Mouse (Mus musculus): ENCODE data around the gene Ctbs. TPM values are rescaled to one million over a fixed set of nuclear protein-coding genes. Genes with fewer than 3 reads are reported as not detected.

The Ctbs gene
- polyA plus RNA-seq, 1 experiment from 2014 or later = 5.1 TPM

DNA sequence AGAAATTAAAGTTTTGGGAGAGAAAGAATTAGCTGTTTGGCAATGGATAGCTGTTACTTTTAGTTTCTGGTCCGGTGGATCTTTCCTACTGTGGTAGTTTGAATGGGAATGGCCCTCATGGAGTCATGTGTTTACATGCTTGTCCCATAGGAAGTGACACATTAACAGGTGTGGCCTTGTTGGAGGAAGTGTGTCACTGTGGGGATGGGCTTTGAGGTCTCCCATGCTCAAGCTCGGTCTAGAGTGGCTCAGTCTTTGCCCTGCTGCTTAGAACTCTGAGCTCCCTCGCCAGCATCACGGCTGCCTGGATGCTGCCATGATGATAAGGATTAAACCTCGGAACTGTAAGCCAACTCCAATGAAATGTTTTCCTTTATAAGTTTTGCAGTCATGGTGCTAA, 1.8 kb downstream of the Ctbs start:
- Histone ChIP-seq H3K4me1 (replicated peaks) (peaks cover 10% of the 10 kb centered on the region; the same call in 1 of the 2 replicates), H3K4me2 (no peak overlapping the region), H3K9ac (no peak overlapping the region), H3K27ac (no peak overlapping the region), H3K27me3 (0 out of 2 replicates have a peak, but pooled peaks cover 4% of the 10 kb centered on the region), H3K4me3 (no peak overlapping the region), H3K36me3 (no peaks in the 10 kb centered on the region), H3K9me3 (no peaks in the 10 kb centered on the region)
- ATAC-seq (ENCODE audit: low FRiP score) = no peak
- whole genome bisulfite sequencing = 86% methylated on average over 5 of the region's 5 CpGs

DNA sequence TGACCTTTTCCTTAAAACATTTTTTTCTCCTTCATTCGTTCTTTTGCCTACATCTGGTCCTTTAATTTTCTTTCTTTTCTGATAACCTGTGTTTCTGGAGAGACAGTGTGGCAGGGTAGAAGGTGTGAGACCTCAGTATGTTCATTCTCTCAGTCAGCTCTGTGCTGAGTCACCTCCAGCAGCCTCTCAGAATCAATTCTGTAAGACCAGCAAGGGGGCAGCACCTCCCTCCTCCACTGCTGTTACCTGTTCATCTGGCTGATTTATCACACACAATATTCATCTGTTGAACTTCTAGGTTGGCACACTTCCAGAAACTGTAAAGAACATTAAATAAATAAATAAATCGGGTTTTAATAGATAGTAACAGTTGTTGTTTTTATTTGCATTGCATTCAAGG, 13.3 kb downstream of the Ctbs start:
- no peak overlapping the region for H3K4me2 ChIP-seq
- H3K27me3 ChIP-seq = no peaks in the 10 kb centered on the region
- 76% methylated on average over 2 of the region's 2 CpGs for WGBS
- H3K4me3 ChIP-seq = no peak overlapping the region
- H3K36me3 ChIP-seq = no peaks in the 10 kb centered on the region
- H3K9ac ChIP-seq = no peak overlapping the region
- H3K27ac ChIP-seq = no peak overlapping the region
- H3K4me1 ChIP-seq (replicated peaks) = no peaks in the 10 kb centered on the region
- no peak for ATAC-seq (ENCODE audit: low FRiP score)
- H3K9me3 ChIP-seq = no peaks in the 10 kb centered on the region

DNA sequence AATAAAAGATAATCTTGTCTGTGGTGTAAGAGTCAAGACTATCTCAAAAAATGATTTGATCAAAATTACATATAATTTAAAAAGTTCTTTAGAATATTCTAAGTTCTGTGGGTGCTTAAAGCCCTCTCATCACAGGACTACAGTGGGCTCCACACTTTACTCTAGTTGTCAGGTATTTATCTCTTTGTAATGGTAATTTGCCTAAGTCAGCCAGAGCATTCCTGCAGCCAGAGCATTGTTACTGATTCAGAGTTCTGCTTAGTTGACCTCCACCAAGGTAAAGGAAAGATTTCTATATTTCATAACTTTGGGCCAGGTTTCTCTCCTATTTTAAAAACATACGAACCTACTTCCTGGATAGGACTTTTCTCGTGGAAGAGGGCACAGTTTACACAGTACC, 19.6 kb downstream of the Ctbs start:
- Histone ChIP-seq H3K36me3 (no peaks in the 10 kb centered on the region), H3K4me1 (replicated peaks) (no peaks in the 10 kb centered on the region), H3K27ac (no peak overlapping the region), H3K4me2 (no peak overlapping the region), H3K9ac (no peak overlapping the region), H3K9me3 (no peaks in the 10 kb centered on the region), H3K27me3 (no peaks in the 10 kb centered on the region), H3K4me3 (no peak overlapping the region)
- WGBS = 87% methylated on average over 2 of the region's 2 CpGs
- ATAC-seq (ENCODE audit: low FRiP score) = no peak

DNA sequence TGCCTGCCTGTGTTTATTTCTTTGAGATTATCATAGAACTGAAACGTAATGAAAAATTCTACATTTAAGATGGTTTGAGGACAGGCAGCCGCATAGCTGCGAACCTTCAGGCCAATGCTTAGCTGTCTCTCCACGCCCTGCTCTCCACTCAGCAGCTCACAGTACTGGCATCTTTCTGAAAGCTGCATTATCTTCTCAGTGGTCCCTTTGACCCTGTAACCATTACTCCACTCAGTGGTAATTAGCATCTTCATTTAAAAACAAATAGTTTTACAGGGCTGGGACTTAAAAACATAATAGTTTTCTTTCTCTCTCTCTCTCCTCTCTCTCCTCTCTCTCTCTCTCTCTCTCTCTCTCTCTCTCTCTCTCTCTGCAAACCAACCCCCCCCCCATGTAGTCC, 23.1 kb downstream of the Ctbs start:
- WGBS = 65% methylated on average over 4 of the region's 4 CpGs
- Histone ChIP-seq H3K27ac (no peak overlapping the region), H3K36me3 (no peaks in the 10 kb centered on the region), H3K4me3 (no peak overlapping the region), H3K4me1 (replicated peaks) (no peaks in the 10 kb centered on the region), H3K4me2 (no peak overlapping the region), H3K9ac (no peak overlapping the region), H3K9me3 (no peaks in the 10 kb centered on the region), H3K27me3 (no peaks in the 10 kb centered on the region)
- ATAC-seq (ENCODE audit: low FRiP score) = no peak

DNA sequence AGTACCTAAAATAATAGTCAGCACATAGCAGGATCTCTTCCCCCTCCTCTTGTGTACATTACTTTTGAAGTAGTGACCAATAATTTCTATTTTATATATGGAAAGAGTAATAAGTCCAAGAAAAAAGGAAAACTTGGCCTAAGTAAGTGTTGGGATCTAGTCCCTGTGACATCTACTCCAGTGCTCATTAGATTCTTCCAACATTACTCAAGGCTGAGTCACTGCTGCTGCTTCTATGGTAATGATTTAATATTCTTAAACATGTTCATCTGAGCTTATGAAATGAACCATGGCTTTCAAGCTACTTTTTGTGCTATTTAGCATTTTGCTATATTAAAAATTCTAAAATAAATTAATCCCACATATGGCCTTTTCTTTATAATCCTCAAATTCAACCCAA, 24.1 kb downstream of the Ctbs start:
- Histone ChIP-seq H3K4me2 (no peak overlapping the region), H3K4me3 (no peak overlapping the region), H3K9ac (no peak overlapping the region), H3K27ac (no peak overlapping the region), H3K9me3 (no peaks in the 10 kb centered on the region), H3K27me3 (no peaks in the 10 kb centered on the region), H3K36me3 (no peaks in the 10 kb centered on the region), H3K4me1 (replicated peaks) (no peaks in the 10 kb centered on the region)
- ATAC-seq (ENCODE audit: low FRiP score) = no peak

DNA sequence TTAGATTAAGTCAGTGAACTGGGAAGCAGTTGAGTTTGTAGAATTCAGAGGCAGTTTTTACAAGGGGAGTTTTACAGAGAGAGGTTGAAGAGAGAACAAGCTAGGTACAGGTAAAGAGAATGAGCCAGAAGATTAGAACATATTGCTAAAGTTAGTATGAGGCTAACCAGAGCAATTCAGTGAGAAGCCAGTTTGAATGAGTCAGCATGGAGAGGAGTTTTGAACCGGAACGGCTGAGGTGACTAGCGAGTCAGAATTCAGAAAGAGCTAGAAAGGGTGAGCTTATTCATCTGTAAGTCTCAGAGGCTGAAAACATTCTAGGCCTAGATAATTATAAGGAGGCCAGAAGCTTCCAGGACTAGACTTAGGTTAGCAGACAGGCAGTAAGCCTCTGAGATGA, 24.8 kb downstream of the Ctbs start:
- H3K9ac ChIP-seq = no peak overlapping the region
- ATAC-seq (ENCODE audit: low FRiP score) = no peak
- H3K9me3 ChIP-seq = no peaks in the 10 kb centered on the region
- H3K4me2 ChIP-seq = no peak overlapping the region
- no peak overlapping the region for H3K27ac ChIP-seq
- H3K27me3 ChIP-seq = no peaks in the 10 kb centered on the region
- no peak overlapping the region for H3K4me3 ChIP-seq
- H3K4me1 ChIP-seq (replicated peaks) = no peaks in the 10 kb centered on the region
- WGBS = 91% methylated on average over 3 of the region's 3 CpGs
- H3K36me3 ChIP-seq = no peaks in the 10 kb centered on the region

DNA sequence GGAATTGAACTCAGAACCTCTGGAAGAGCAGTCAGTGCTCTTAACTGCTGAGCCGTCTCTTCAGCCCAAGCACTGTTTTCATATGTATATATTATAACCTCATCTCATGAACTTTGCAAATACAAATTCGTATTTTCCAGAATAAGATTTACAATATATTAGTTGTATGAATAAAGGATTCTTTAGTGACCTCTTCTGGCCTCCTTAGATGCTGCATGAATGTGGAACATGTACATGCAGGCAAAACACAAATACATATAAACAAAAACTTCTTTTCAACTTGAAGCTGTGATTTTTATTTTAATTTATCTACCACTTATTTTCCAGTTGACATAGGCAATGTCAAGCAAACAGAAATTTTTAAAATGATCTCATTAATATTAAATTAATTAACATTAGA, 32.4 kb downstream of the Ctbs start:
- H3K27me3 ChIP-seq = no peaks in the 10 kb centered on the region
- no peak for ATAC-seq (ENCODE audit: low FRiP score)
- H3K4me2 ChIP-seq = no peak overlapping the region
- H3K4me3 ChIP-seq = no peak overlapping the region
- H3K36me3 ChIP-seq = no peaks in the 10 kb centered on the region
- H3K4me1 ChIP-seq (replicated peaks) = no peaks in the 10 kb centered on the region
- H3K9me3 ChIP-seq = no peaks in the 10 kb centered on the region
- H3K9ac ChIP-seq = no peak overlapping the region
- WGBS = 79% methylated on average over 2 of the region's 2 CpGs
- no peak overlapping the region for H3K27ac ChIP-seq

DNA sequence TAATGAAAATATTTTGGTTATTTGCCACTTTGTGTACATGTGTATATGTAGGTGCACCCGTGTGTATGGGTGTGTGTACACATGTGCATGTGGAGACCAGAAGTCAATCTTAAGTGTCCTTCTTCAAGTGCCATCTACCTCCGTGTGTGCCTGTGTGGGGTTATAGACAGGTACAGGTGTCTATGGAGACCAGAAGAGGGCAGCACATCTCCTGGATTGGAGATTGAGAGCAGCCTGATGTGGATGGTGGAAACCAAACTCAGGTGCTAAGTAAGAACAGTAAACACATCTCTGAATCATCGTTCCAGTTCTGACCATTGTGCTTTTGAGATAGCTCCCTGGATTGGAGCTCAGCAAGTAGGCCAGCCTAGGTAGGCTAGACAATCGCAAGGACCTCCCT, 36.9 kb downstream of the Ctbs start:
- no peaks in the 10 kb centered on the region for H3K9me3 ChIP-seq
- no peaks in the 10 kb centered on the region for H3K36me3 ChIP-seq
- no peak overlapping the region for H3K9ac ChIP-seq
- H3K27ac ChIP-seq = no peak overlapping the region
- no peak for ATAC-seq (ENCODE audit: low FRiP score)
- 89% methylated on average over 4 of the region's 4 CpGs for WGBS
- no peaks in the 10 kb centered on the region for H3K27me3 ChIP-seq
- H3K4me3 ChIP-seq = no peak overlapping the region
- H3K4me1 ChIP-seq (replicated peaks) = no peaks in the 10 kb centered on the region
- H3K4me2 ChIP-seq = no peak overlapping the region

DNA sequence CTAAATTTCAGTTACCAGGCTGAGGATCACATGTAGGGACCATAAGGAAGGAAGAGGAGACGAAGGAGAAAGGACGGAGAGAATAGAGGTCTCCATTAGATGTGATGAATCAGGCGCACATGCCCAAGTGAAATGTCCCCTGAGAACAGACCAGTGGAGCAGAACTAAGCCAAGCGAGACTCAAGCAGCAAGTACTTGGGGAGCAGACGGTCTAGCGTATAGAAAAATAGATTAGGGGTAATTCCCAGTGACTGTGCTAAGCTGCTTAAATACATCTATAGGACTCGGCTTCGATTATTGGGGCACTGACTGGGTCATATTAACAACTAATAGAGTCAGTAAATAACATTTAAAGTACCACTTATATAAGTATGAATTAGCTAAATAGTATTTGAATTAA, 45.3 kb downstream of the Ctbs start:
- 0 out of 2 replicates have a peak, but pooled peaks cover 6% of the 10 kb centered on the region for H3K4me1 ChIP-seq (replicated peaks)
- H3K36me3 ChIP-seq = no peaks in the 10 kb centered on the region
- no peak overlapping the region for H3K4me3 ChIP-seq
- H3K27ac ChIP-seq = no peak overlapping the region
- H3K9ac ChIP-seq = no peak overlapping the region
- 58% methylated on average over 8 of the region's 8 CpGs for WGBS
- H3K27me3 ChIP-seq = no peaks in the 10 kb centered on the region
- no peak for ATAC-seq (ENCODE audit: low FRiP score)
- H3K4me2 ChIP-seq = no peak overlapping the region
- no peaks in the 10 kb centered on the region for H3K9me3 ChIP-seq

DNA sequence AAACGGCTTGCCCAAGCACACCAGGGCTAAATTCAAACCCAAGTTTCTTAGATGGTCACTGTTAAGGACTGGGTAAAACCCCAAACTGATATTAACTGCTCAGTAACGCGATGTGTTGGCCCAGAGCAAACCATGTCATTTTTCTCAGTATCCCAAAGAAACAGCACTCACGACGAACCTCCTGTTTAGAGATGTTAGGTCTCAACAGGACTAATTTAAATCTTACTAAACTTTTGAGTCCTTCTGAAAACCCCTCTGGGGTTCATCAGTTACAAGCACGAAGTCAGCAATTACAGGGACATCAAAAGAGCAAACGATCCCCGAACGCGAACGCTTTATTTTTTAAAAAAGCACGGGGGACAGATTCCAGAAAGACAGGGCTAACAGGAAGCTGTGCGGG, 49.4 kb downstream of the Ctbs start:
- no peaks in the 10 kb centered on the region for H3K9me3 ChIP-seq
- peaks cover 29% of the 10 kb centered on the region for H3K4me1 ChIP-seq (replicated peaks)
- H3K36me3 ChIP-seq = peaks cover 6% of the 10 kb centered on the region
- H3K4me2 ChIP-seq = peak overlapping the region; percentile 70
- H3K4me3 ChIP-seq = peak overlapping the region; percentile 79
- H3K9ac ChIP-seq = peak overlapping the region; percentile 82
- H3K27ac ChIP-seq = peak overlapping the region; percentile 70
- H3K27me3 ChIP-seq = no peaks in the 10 kb centered on the region
- ATAC-seq (ENCODE audit: low FRiP score) = no peak
- 5% methylated on average over 13 of the region's 13 CpGs for WGBS

DNA sequence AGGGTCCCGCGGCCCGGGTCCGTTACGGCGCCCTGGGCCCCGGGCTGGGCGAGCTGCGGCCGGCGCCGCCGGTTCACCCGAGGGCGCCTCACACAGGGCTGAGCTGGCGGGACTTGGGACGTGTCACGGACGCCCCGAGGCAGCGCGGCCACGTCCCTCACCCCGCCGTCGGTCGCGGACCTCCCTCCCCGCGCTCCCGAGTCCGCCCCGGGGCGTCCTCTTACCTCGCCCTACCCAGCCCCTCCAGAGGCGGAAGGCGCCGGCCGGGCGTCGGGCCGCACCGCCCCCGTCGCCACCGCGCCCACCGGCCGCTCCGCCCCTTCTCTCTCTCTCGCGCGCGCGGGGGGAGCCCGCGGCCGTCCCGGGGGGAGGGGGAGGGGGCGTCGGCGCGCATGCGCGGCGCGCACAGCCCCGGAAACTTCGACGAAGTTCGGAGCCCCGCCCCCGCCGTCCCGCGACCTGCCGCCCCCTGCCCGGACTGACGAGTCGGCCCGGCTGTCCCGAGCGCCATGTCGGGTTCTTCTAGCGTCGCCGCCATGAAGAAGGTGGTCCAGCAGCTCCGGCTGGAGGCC, 49.9 kb downstream of the Ctbs start, which contains the start of the genes Spata1 and Gng5:
Spata1 (minus strand) TSS at position 323 of the 572 bp plus-strand sequence.
Gng5 (plus strand) TSS at position 377 of the 572 bp plus-strand sequence.
- ATAC-seq (ENCODE audit: low FRiP score) = peak; percentile 90
- Histone ChIP-seq H3K9me3 (no peaks in the 10 kb centered on the region), H3K27me3 (no peaks in the 10 kb centered on the region), H3K4me2 (peak within 1 kb of the TSS; percentile 70), H3K4me1 (replicated peaks) (peaks cover 29% of the 10 kb centered on the region), H3K9ac (peak within 1 kb of the TSS; percentile 82), H3K27ac (peak within 1 kb of the TSS; percentile 86), H3K36me3 (peaks cover 8% of the 10 kb centered on the region), H3K4me3 (peak within 1 kb of the TSS; percentile 79)
- WGBS = under 1% methylated on average over 58 of the region's 88 CpGs

DNA sequence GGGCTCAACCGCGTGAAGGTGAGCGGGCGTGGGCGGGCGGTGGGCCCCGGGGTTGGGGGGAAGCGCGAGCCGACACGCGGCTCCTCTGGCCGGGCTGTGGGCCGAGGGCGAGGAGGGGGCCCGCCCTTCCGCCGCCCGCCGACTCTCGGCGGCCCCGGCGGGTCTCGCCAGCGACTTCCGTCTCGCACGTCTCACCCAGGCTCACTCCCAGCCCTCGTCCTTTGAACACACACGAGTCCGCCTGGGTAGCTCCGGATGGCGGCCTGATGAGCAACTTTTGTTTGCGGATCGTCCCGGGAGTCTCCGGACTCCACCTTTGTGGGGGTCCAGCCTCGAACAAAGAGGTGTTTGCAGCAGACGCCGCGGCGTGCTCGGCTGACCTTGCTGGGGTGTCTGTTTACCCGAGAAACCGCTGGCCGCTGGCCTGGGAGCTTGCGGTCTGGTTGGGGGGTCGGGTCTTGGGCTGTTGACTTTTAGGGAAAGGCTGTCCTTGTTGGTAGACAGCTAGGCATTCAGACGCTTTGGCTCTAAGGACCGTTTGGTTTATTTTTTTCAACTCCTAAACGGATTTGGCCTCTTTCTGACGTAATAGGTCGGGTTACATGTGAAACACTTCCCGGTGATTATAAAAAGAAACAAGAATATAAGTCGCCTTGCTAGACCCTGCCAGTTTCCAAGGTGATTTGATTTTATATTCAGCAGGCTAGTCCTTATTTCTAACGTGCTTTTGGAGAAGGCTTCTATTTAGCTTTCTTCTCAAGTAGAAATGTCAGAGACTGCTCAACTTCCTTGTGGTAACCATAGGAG, 50.6 kb downstream of the Ctbs start:
- Histone ChIP-seq H3K4me1 (replicated peaks) (peaks cover 29% of the 10 kb centered on the region), H3K9ac (peak overlapping the region; percentile 82), H3K4me3 (peak overlapping the region; percentile 79), H3K36me3 (peaks cover 8% of the 10 kb centered on the region), H3K4me2 (peak overlapping the region; percentile 70), H3K9me3 (no peaks in the 10 kb centered on the region), H3K27me3 (no peaks in the 10 kb centered on the region), H3K27ac (peak overlapping the region; percentile 86)
- ATAC-seq (ENCODE audit: low FRiP score) = peak; percentile 3; the same call in 1 of the 2 replicates
- under 1% methylated on average over 47 of the region's 57 CpGs for WGBS

DNA sequence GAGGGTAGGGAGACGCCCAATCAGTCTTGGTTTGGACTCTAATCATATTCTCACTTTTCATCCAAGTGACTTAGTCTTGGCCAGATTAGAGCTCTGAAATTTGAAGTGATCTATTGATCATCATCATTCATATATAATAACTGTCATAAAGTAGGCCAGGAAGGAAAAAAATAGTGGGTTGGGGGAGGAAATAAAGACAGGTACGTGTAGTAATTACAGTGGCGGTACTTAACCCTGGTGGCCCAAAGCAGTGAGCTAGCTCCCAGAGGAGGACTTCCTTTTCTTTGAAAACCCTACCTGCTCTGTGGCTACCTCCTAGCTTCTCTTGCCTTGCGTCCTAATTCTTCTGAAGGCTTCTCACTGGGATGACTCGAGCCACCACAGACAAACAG, 51.2 kb downstream of the Ctbs start:
- 10% methylated on average over 5 of the region's 5 CpGs for WGBS
- Histone ChIP-seq H3K36me3 (peaks cover 13% of the 10 kb centered on the region), H3K4me1 (replicated peaks) (peaks cover 29% of the 10 kb centered on the region), H3K4me3 (peak overlapping the region; percentile 79), H3K9ac (peak overlapping the region; percentile 82), H3K4me2 (peak overlapping the region; percentile 70), H3K27me3 (no peaks in the 10 kb centered on the region), H3K9me3 (no peaks in the 10 kb centered on the region), H3K27ac (peak overlapping the region; percentile 86; the same call in 1 of the 2 replicates)
- no peak for ATAC-seq (ENCODE audit: low FRiP score)
